Mouse (Mus musculus): ENCODE results near the gene Acaa1a.

Gene Acaa1a

GRCm38 (mm10) chr9:119355943-119356342 lies 16.5 kb downstream of the Acaa1a start:
- TF ChIP-seq GATA4 (IDR thresholded peaks at IDR 0.05; ENCODE audit: insufficient replicate concordance, low read length) = no peak

GRCm38 (mm10) chr9:119357331-119358057 lies 18.0 kb downstream of the Acaa1a start, which contains the start of gene Xylb:
TSS of gene Xylb (plus strand) at chr9:119357381.
- TF ChIP-seq GATA4 (IDR thresholded peaks at IDR 0.05; ENCODE audit: insufficient replicate concordance, low read length) = no peak; the same call in 1 of the 2 replicates

- peak; percentile 63; the same call in 1 of the 2 replicates for TF ChIP-seq GATA4 (IDR thresholded peaks at IDR 0.05; ENCODE audit: insufficient replicate concordance, low read length)
Observed at GRCm38 (mm10) chr9:119358058-119358429, 18.6 kb downstream of the Acaa1a start.

- no peak for TF ChIP-seq GATA4 (IDR thresholded peaks at IDR 0.05; ENCODE audit: insufficient replicate concordance, low read length)
Observed at GRCm38 (mm10) chr9:119361416-119361815, 21.9 kb downstream of the Acaa1a start.

GRCm38 (mm10) chr9:119363229-119363628 lies 23.8 kb downstream of the Acaa1a start:
- TF ChIP-seq GATA4 (IDR thresholded peaks at IDR 0.05; ENCODE audit: insufficient replicate concordance, low read length) = no peak

GRCm38 (mm10) chr9:119365284-119365683 lies 25.8 kb downstream of the Acaa1a start, which contains the start of gene Slc22a14:
TSS of gene Slc22a14 (minus strand) at chr9:119365553.
- no peak for TF ChIP-seq GATA4 (IDR thresholded peaks at IDR 0.05; ENCODE audit: insufficient replicate concordance, low read length)

- no peak for TF ChIP-seq GATA4 (IDR thresholded peaks at IDR 0.05; ENCODE audit: insufficient replicate concordance, low read length)
Observed at GRCm38 (mm10) chr9:119368367-119368766, 28.9 kb downstream of the Acaa1a start.

GRCm38 (mm10) chr9:119371251-119371650 lies 31.8 kb downstream of the Acaa1a start:
- no peak for TF ChIP-seq GATA4 (IDR thresholded peaks at IDR 0.05; ENCODE audit: insufficient replicate concordance, low read length)

GRCm38 (mm10) chr9:119375008-119375407 lies 35.5 kb downstream of the Acaa1a start:
- no peak for TF ChIP-seq GATA4 (IDR thresholded peaks at IDR 0.05; ENCODE audit: insufficient replicate concordance, low read length)

GRCm38 (mm10) chr9:119375556-119375955 lies 36.1 kb downstream of the Acaa1a start:
- TF ChIP-seq GATA4 (IDR thresholded peaks at IDR 0.05; ENCODE audit: insufficient replicate concordance, low read length) = no peak

GRCm38 (mm10) chr9:119378231-119378630 lies 38.8 kb downstream of the Acaa1a start:
- no peak for TF ChIP-seq GATA4 (IDR thresholded peaks at IDR 0.05; ENCODE audit: insufficient replicate concordance, low read length)

- no peak for TF ChIP-seq GATA4 (IDR thresholded peaks at IDR 0.05; ENCODE audit: insufficient replicate concordance, low read length)
Observed at GRCm38 (mm10) chr9:119382603-119383002, 43.1 kb downstream of the Acaa1a start.

GRCm38 (mm10) chr9:119388956-119389355 lies 49.5 kb downstream of the Acaa1a start:
- no peak for TF ChIP-seq GATA4 (IDR thresholded peaks at IDR 0.05; ENCODE audit: insufficient replicate concordance, low read length)

- no peak for TF ChIP-seq GATA4 (IDR thresholded peaks at IDR 0.05; ENCODE audit: insufficient replicate concordance, low read length)
Observed at GRCm38 (mm10) chr9:119390214-119390613, 50.7 kb downstream of the Acaa1a start.

- no peak for TF ChIP-seq GATA4 (IDR thresholded peaks at IDR 0.05; ENCODE audit: insufficient replicate concordance, low read length)
Observed at GRCm38 (mm10) chr9:119394808-119395207, 55.3 kb downstream of the Acaa1a start.
